Mouse (Mus musculus) ES-Bruce4 (cell line): ENCODE measurements around the gene Oosp3. TPM values are rescaled to one million over a fixed set of nuclear protein-coding genes. Genes with fewer than 3 reads are reported as not detected.

Source experiments
- H3K27ac ChIP-seq: 2 replicates; pipeline ENCODE4 v1.5.1; 2012; ENCODE audit warnings: low read length, inconsistent platforms; ENCODE audit not compliant: insufficient read depth
- H3K27me3 ChIP-seq: 2 replicates; pipeline ENCODE4 v1.6.1; 2012; ENCODE audit warnings: mild to moderate bottlenecking, low read length, inconsistent platforms; ENCODE audit not compliant: control insufficient read depth, poor library complexity, insufficient read depth, severe bottlenecking
- H3K36me3 ChIP-seq: 2 replicates; pipeline ENCODE4 v1.6.1; 2012; ENCODE audit warnings: inconsistent platforms, mild to moderate bottlenecking, low read length, moderate library complexity; ENCODE audit not compliant: control insufficient read depth, poor library complexity, insufficient read depth, severe bottlenecking
- H3K4me1 ChIP-seq: one replicate; pipeline ENCODE4 v1.8.1; 2011; ENCODE audit warnings: low read length; ENCODE audit not compliant: control insufficient read depth, insufficient read depth
- H3K4me3 ChIP-seq: 2 replicates; pipeline ENCODE4 v1.5.1; 2011; ENCODE audit warnings: low read depth, mild to moderate bottlenecking, low read length
- H3K9ac ChIP-seq: 2 replicates; pipeline ENCODE4 v1.6.1; 2012; ENCODE audit warnings: low read depth, mild to moderate bottlenecking, inconsistent platforms; ENCODE audit not compliant: poor library complexity, severe bottlenecking
- H3K9me3 ChIP-seq: replicated peaks from 2 replicates; pipeline ENCODE4 v1.6.1; 2012; ENCODE audit warnings: mild to moderate bottlenecking, low read length, inconsistent platforms; ENCODE audit not compliant: control insufficient read depth, poor library complexity, insufficient read depth, severe bottlenecking
- CTCF ChIP-seq: IDR thresholded peaks from one replicate; pipeline ENCODE4 v1.8.1; 2011; ENCODE audit warnings: low read depth, low read length
- EP300 ChIP-seq: IDR thresholded peaks from 2 replicates; pipeline ENCODE4 v1.6.1; 2011; ENCODE audit warnings: low read depth, low read length; ENCODE audit not compliant: insufficient read depth
- POLR2A ChIP-seq: IDR thresholded peaks from one replicate; pipeline ENCODE4 v1.8.1; 2011; ENCODE audit warnings: low read length; ENCODE audit not compliant: insufficient read depth
- polyA plus RNA-seq: library from polyadenylated mRNA; stranded (reverse); fragments of >200 nt; gene quantifications from 2 replicates; pipeline ENCODE4 v1.2.4, GENCODE M21; 2011; ENCODE audit warnings: low read depth; ENCODE audit not compliant: missing spikeins, insufficient read depth, insufficient read length

Gene Oosp3
- polyA plus RNA-seq, 1 experiment = not detected

GRCm38 (mm10) chr19:11691454-11691853 lies 5.4 kb upstream of the Oosp3 start:
- H3K4me3 ChIP-seq = no peak overlapping the region
- H3K27ac ChIP-seq = no peak overlapping the region
- H3K9ac ChIP-seq = no peak overlapping the region
- no peaks in the 10 kb centered on the region for H3K9me3 ChIP-seq
- H3K27me3 ChIP-seq = no peaks in the 10 kb centered on the region
- H3K4me1 ChIP-seq = no peaks in the 10 kb centered on the region
- TF ChIP-seq POLR2A = no peak
- no peak for TF ChIP-seq CTCF
- TF ChIP-seq EP300 = no peak
- H3K36me3 ChIP-seq = no peaks in the 10 kb centered on the region

DNA sequence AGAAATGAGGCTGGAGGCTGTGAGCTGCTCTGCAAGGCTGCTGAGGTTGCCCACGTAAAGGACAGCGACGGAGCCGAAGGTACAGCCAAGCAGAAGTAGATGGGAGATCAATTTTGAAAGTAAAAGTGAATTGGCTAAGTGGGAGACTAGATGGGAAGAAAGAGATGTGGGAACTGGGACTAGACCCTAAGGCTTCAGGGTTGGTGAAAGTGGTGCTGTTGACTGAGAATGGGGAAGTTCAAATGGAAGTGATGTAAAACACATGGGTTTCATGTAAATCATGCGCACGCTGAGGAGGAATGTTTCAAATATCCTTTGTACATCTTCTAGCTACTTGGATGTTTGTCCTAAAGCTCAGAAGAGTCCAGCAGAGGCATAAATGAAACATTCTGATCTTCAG lies 1.5 kb downstream of the Oosp3 start:
- Histone ChIP-seq H3K27me3 (no peaks in the 10 kb centered on the region), H3K27ac (no peak overlapping the region), H3K4me1 (no peaks in the 10 kb centered on the region), H3K4me3 (no peak overlapping the region), H3K36me3 (no peaks in the 10 kb centered on the region), H3K9me3 (no peaks in the 10 kb centered on the region), H3K9ac (no peak overlapping the region)
- TF ChIP-seq EP300 (no peak), POLR2A (no peak), CTCF (no peak)

GRCm38 (mm10) chr19:11712451-11712850 lies 15.6 kb downstream of the Oosp3 start:
- TF ChIP-seq EP300 (no peak), CTCF (no peak), POLR2A (no peak)
- Histone ChIP-seq H3K27me3 (no peaks in the 10 kb centered on the region), H3K9me3 (no peaks in the 10 kb centered on the region), H3K4me1 (no peaks in the 10 kb centered on the region), H3K27ac (no peak overlapping the region), H3K36me3 (no peaks in the 10 kb centered on the region), H3K4me3 (no peak overlapping the region), H3K9ac (no peak overlapping the region)

- TF ChIP-seq POLR2A (no peak), CTCF (no peak), EP300 (no peak)
These were observed 23.2 kb downstream of the Oosp3 start for GRCm38 (mm10) chr19:11720071-11720470.

GRCm38 (mm10) chr19:11723870-11724269 lies 27.0 kb downstream of the Oosp3 start:
- Histone ChIP-seq H3K9me3 (no peaks in the 10 kb centered on the region), H3K27ac (no peak overlapping the region), H3K27me3 (no peaks in the 10 kb centered on the region), H3K4me3 (no peak overlapping the region), H3K4me1 (no peaks in the 10 kb centered on the region), H3K9ac (no peak overlapping the region), H3K36me3 (no peaks in the 10 kb centered on the region)
- TF ChIP-seq POLR2A (no peak), CTCF (no peak), EP300 (no peak)

More at GRCm38 (mm10) chr19:11720071-11720470, 23.2 kb downstream of the Oosp3 start:
- H3K36me3 ChIP-seq = no peaks in the 10 kb centered on the region
- H3K9ac ChIP-seq = no peak overlapping the region
- H3K27ac ChIP-seq = no peak overlapping the region
- H3K4me1 ChIP-seq = no peaks in the 10 kb centered on the region
- no peak overlapping the region for H3K4me3 ChIP-seq
- H3K27me3 ChIP-seq = no peaks in the 10 kb centered on the region
- no peaks in the 10 kb centered on the region for H3K9me3 ChIP-seq

DNA sequence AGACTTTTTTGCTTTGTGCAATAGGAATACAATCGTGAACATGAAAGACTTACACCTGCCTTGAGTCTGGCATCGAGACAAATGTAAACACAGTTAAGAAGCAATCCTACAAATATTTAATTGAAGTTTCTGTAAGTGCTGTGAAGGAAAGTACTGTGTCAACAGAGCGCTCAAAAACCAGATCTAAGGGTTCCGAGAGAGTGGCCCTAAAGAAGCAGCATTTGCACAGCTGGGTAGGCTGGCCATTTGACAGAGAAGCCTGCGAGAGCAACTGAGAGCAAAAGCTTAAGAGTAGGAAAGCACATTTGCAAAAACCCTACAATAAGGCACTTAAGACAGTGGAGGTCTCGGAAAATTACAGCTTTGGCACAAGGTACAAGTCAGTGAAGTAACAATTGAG lies 27.4 kb downstream of the Oosp3 start:
- no peak overlapping the region for H3K9ac ChIP-seq

More for the DNA sequence above, 27.4 kb downstream of the Oosp3 start:
- no peaks in the 10 kb centered on the region for H3K4me1 ChIP-seq
- H3K36me3 ChIP-seq = no peaks in the 10 kb centered on the region
- no peaks in the 10 kb centered on the region for H3K27me3 ChIP-seq
- no peak for TF ChIP-seq POLR2A
- no peak for TF ChIP-seq CTCF
- TF ChIP-seq EP300 = no peak
- H3K4me3 ChIP-seq = no peak overlapping the region
- no peaks in the 10 kb centered on the region for H3K9me3 ChIP-seq
- H3K27ac ChIP-seq = no peak overlapping the region
